Mouse (Mus musculus) C2C12 (cell line): ENCODE measurements around the gene Lztr1.

ENCODE experiments used
- CEBPB ChIP-seq: IDR thresholded peaks from one replicate; pipeline ENCODE4 v1.6.1; 2011; ENCODE audit warnings: low read depth, mild to moderate bottlenecking, control low read depth, moderate library complexity
- CTCF ChIP-seq: IDR thresholded peaks from one replicate; pipeline ENCODE4 v1.5.1; 2011; ENCODE audit not compliant: control insufficient read depth, insufficient read depth, insufficient read length
- FOSL1 ChIP-seq: IDR thresholded peaks from one replicate; pipeline ENCODE4 v1.8.0; 2011; ENCODE audit warnings: mild to moderate bottlenecking, low read length; ENCODE audit not compliant: poor library complexity, insufficient read depth, severe bottlenecking
- MAX ChIP-seq: IDR thresholded peaks from one replicate; pipeline ENCODE4 v1.6.1; 2011; ENCODE audit warnings: mild to moderate bottlenecking, control low read depth
- MYOD1 ChIP-seq: IDR thresholded peaks from one replicate; pipeline ENCODE4 v1.6.1; 2011; ENCODE audit warnings: low read depth; ENCODE audit not compliant: control insufficient read depth, insufficient read length
- MYOG ChIP-seq: IDR thresholded peaks from one replicate; pipeline ENCODE4 v1.6.1; 2011; ENCODE audit not compliant: control insufficient read depth, insufficient read length; ENCODE audit errors: extremely low read depth
- USF1 ChIP-seq: IDR thresholded peaks from one replicate; pipeline ENCODE4 v1.6.1; 2011; ENCODE audit warnings: low read depth, mild to moderate bottlenecking, control low read depth, moderate library complexity

GRCm38 (mm10) chr16:17491154-17491553, 17.3 kb upstream of the Lztr1 start:
- TF ChIP-seq CTCF (no peak), MYOD1 (no peak), MAX (no peak), CEBPB (no peak), MYOG (no peak), USF1 (no peak), FOSL1 (no peak)
